Mouse (Mus musculus) thymus, adult 18-20 months (tissue): Measurements from ENCODE around the gene Borcs6.
"Not testable (repeated sequence)": the region's sequence is repeated elsewhere in the genome, so short reads cannot be mapped to it uniquely, and the experiment has no call there.

Experiments used
- DNase-seq, 2 experiments: peaks; one replicate each; pipeline ENCODE4 v3.0.0; 2022; ENCODE audit warnings: mixed read lengths in 2 of 2

The Borcs6 gene

DNA sequence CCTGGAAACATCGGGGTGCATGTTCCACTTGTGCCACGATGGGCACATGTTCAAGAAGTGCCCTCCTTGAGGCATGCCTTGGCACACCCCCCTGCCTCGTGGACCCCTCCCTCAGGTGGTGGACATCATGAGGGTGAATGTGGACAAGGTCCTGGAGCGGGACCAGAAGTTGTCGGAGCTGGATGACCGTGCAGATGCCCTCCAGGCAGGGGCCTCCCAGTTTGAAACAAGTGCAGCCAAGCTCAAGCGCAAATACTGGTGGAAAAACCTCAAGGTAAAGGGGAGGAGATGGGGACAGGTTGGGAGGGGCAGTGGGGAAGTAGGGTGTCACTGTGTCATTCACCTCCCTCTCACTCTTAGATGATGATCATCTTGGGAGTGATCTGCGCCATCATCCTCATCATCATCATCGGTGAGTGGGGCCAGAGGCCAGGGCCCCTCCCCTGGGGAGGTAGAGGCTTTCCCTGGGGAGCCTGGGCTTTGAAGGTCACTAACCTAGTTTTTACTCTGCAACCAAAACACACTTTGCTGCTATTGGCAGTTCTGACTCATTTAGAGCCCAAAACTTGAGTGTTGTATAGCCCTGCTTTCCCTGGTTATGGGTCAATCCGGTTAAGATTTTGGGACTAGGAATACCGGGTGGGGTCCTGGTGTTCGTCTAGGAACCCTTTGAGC, 30.2 kb downstream of the Borcs6 start:
- no peak for DNase-seq

DNA sequence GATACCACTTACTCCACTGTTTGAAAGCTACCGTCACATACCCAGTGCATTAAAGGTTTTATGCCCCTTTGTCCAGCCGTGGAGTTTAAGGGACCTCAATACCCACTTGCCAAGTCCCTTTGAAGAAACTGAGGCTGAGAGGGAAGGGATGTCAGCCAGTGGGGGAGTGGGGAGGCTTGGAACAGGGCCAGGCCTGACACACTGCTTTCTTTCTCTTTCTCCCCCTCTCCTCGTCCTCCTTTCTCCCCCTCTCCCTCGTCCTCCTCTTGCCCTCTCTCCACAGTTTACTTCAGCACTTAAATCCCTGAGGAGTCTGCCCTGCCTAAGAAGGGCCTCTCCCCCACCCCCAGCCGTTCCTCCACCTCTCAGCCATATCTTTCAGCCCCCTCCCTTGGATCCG, 30.9 kb downstream of the Borcs6 start:
- no peak for DNase-seq

GRCm38 (mm10) chr11:69091566-69092385, 32.3 kb downstream of the Borcs6 start:
- no peak for DNase-seq

- peak; percentile 63 to 75 for DNase-seq
Observed at GRCm38 (mm10) chr11:69092386-69092751, 32.9 kb downstream of the Borcs6 start.

- no peak for DNase-seq
Observed at GRCm38 (mm10) chr11:69092871-69093270, 33.4 kb downstream of the Borcs6 start.

DNA sequence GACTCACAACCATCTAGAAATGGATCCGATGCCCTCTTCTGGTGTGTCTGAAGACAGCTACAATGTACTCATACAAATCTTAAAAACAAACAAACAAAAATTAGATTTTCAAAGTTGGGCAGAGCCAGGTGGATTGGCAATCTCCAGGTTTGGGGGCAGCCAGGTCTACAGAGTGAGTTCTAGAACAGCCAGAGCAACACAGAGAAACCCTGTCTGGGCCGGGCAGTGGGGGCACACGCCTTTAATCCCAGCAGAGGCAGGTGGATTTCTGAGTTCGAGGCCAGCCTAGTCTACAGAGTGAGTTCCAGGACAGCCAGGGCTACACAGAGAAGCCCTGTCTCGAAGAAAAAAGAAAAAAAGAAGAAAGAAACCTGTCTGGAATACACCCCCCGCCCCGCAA, 34.3 kb downstream of the Borcs6 start:
- DNase-seq = not testable (repeated sequence)

- peak; percentile 99 to 100 for DNase-seq
Observed at GRCm38 (mm10) chr11:69094697-69095429, 35.3 kb downstream of the Borcs6 start, which contains the start of gene Per1. Gene Per1, plus strand, starts transcription at chr11:69095217.

DNA sequence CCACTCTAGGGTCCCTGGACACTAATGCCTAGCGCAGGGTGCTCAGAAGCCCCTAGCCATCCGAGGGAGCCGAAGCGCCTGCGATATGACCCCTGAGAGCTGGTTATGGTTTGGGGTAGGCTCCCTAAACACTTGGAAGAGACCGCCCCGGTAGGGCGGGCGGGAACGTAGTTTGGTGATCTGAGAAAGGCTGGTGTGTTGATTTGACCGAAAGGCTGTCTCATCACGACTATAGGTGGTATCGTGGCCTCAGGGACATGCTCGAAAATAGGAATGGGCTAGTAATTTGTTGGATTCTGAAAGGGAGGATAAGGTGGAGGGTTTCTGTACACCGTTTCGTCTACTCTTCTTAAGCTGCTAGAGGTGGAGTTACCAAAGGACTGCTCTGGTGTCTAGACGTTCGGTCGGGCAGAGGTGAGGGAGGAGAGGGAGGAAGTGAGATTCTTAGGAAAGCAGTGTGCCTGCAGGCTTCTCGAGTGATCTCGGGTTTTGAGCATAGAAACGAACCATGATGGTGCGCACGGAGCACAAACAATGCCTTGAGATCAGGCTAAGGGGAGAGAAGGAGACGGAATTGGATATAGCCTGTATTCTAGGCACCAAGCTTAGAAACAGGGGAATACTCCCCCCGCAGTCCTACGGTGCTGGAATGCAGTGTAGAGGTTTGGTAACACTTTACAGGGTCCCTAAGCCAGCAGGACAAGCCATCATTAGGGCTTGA, 36.2 kb downstream of the Borcs6 start:
- DNase-seq = no peak

DNA sequence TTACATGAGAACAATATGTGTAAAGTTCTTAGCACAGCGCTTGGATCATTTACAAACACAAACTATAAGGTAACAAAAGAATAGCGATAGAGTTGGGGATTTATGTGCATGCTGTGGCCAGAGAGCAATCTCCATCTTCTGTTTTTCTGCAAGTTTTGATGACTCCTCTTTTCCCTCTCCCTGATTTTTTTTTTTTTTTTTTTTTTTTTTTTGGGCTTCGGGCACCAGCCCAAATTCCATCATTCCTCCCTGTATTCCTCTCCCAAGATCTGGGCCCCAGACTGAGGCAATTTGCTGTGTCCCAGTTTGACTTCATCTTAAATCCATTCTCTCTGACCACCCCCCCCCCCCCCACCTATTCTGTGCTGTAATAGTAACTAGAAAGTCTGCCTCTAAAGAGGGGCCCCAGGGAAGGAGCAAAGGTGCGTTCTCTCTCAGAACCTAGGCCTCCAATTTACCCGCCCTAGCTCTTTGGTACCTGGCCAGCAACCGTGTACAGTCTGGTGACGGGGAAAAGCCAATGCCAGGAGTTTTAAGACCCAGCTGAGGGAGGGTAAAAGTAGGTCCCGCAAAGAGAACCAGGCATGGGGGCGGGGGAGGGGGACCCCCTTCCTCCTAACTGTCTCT, 37.0 kb downstream of the Borcs6 start:
- no peak for DNase-seq

GRCm38 (mm10) chr11:69096987-69097900, 37.7 kb downstream of the Borcs6 start:
- peak; percentile 92 to 95 for DNase-seq

- no peak for DNase-seq
Observed at GRCm38 (mm10) chr11:69098039-69098761, 38.7 kb downstream of the Borcs6 start.

DNA sequence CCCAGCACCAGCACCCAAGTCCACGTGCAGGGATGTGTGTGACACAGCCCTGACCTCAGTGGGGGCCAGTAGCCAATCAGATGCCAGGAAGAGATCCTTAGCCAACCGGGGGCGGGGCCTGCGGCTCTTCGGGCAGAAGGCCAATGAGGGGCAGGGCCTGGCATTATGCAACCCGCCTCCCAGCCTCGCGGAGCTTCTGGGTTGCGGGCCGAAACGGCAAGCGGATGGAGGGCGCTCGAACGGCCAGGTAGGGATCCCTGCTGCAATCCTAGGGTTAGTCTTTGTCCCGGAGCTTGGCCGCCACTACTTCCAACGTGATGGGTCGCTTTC, 39.2 kb downstream of the Borcs6 start:
- peak; percentile 89 to 93 for DNase-seq

- peak in 1 of 2 experiments; percentile 66 for DNase-seq
Observed at GRCm38 (mm10) chr11:69099177-69099914, 39.8 kb downstream of the Borcs6 start.

DNA sequence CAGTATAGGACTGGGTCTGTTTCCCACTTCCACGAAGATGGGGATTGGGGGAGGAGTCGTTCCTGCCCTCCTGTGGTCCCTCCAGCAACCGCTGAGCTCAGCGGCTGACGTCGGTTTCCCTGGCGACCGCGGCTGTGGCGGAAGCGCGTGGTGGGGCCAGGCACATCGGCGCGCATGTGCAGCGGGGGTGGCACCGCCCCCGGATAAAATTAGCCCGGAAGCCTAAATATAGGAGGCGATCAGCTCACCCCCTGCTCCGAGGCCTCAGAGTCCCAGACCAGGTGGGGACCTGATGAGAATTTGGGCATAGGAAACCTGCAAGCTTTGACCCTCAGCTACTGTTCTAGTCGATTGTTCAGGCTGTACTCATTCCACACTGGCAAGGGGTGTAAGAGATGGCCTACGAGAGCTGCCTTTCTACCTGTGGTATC, 40.4 kb downstream of the Borcs6 start:
- DNase-seq = peak; percentile 86 to 92

DNA sequence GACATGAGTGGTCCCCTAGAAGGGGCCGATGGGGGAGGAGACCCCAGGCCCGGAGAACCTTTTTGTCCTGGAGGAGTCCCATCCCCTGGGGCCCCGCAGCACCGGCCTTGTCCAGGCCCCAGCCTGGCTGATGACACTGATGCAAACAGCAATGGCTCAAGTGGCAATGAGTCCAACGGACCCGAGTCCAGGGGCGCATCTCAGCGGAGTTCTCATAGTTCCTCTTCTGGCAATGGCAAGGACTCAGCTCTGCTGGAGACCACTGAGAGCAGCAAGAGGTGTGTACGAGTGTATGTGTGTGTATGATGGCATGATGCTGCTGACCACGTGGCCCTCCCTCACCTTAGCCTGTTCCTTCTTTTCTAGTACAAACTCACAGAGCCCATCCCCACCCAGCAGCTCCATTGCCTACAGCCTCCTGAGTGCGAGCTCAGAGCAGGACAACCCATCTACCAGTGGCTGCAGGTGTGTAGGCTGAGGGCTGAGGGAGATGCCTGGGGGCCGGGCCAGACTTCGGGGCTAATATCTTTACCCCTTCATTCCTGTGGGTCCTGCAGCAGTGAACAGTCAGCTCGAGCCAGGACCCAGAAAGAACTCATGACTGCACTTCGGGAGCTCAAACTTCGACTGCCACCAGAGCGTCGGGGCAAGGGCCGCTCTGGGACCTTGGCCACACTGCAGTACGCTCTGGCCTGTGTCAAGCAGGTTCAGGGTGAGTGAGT, 41.3 kb downstream of the Borcs6 start:
- no peak for DNase-seq

DNA sequence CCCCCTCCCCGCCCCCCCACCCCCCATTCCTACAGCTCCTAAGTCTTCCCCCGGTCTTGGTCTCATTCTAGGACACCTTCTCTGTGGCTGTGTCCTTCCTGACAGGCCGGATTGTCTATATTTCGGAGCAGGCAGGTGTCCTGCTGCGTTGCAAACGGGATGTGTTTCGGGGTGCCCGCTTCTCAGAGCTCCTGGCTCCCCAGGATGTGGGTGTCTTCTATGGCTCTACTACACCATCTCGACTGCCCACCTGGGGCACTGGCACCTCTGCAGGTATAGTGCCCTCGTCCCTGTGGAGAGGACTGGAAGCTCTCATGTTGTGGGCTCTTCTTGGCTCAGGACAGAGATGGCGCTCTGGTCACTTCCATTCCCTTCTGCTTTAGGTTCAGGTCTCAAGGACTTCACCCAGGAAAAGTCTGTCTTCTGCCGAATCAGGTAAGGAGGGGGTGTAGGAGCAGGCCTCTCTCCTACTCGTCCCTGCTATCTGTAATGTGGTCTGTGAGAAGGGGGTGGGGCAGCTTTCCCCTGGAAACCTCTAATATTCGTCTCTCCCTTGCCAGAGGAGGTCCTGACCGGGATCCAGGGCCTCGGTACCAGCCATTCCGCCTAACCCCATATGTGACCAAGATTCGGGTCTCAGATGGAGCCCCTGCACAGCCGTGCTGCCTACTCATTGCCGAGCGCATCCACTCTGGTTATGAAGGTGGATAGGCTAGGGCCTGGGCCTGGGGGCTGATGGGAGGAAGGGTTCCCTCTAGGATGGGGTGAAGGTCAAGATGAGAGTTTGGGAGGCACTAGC, 42.3 kb downstream of the Borcs6 start:
- DNase-seq = no peak

DNA sequence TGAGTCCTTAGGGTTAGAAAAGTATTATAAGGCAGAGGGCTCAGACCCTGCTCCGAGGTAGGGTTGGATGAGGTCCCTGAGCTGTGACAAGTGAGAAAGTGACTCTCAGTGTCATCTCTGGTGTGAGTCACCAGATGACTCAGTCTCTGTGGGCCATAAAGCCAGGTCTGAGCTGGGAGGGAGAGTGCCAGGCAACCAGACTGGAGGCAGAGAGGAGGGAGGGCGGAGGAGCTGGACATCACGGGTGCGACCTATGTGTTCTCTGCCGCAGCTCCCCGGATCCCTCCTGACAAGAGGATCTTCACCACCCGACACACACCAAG, 42.8 kb downstream of the Borcs6 start:
- no peak for DNase-seq

GRCm38 (mm10) chr11:69103121-69103520, 43.6 kb downstream of the Borcs6 start:
- DNase-seq = no peak
